Mouse (Mus musculus): ENCODE results near the gene Olfr855.

Olfr855 gene

DNA sequence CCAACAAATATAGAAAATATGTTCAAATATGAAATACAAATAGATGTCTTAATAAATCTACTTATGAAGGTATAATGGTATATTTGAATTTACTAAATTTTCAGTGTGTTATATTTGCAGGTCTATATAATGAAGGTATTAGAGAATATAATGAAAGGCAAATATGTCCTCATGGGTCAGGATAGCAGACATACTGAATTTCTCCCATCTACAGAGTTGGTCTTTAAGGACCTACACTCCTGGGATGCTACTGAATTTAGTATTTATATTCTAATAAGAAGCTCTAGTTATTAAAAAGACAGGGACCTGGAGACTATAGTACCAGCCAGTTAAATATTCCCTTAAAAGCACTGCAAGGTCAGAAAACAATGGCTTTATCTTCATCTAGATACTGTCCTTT, at the start of gene Olfr855:
Gene Olfr855 (plus strand): TSS at position 301 of the 400 bp plus-strand sequence.
- DNase-seq (ENCODE audit: low spot score in 2 of 2), result no peak

DNA sequence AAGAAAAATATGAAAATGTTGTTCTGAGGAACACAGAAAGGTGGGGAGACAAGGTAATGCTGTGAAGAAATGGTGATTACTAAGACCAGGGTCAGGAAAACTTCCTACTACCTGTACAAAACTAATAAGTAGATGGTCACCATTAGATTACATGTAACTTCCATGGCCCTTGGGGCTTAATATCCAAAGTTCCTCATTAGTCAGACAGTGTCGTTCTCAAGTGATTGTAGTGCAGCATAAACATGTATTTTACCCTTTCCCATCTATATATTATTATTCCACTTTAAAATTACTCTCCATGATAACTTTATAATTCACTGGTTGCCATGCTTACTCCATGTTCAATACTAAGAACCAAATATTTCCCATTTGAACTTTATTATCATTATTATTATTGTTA, 41.4 kb upstream of the Olfr855 start, which contains the start of gene Olfr853:
Gene Olfr853 (minus strand): TSS at position 101 of the 400 bp plus-strand sequence.
- no peak for DNase-seq (ENCODE audit: low spot score in 2 of 2)

DNA sequence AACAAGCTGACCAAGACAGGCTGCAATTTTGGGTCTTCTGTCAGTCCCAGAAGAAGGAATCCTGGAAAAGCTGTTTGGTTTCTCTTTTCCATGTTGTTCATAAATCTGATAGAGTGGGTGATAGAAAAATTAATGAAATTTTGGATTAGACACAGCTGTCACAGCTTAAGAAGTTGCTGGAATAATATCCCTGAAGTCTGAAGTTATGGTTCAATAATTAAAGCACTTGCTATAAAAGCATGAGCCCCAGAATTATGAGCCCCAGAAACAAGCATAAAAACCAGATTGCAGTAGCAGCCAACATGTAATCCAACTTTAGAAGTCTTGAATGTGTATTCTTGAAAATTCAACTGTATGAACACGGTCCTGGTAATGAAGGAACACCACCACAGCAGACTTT, 15.1 kb upstream of the Olfr855 start, which contains the start of gene Olfr854:
Gene Olfr854 (minus strand): TSS at position 101 of the 400 bp plus-strand sequence.
- no peak for DNase-seq (ENCODE audit: low spot score in 2 of 2)

DNA sequence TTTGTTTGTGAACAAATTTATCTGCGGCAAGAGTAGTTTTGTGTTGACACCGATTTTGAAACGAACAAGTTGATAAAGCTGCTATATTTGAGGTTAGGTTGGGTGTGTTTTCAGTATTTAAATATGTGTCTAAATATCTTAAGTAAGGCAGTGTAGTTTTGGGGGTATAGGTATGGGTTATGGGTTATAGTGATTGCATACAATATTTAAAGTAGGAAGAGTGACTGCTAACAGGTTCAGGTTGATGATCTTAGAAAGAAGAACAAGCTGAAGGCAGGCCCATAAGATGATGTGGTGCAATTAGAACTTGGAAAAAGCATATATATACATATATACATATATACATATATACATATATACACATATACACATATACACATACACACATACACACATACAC, 38.9 kb downstream of the Olfr855 start:
- no peak for DNase-seq (ENCODE audit: low spot score in 2 of 2)

DNA sequence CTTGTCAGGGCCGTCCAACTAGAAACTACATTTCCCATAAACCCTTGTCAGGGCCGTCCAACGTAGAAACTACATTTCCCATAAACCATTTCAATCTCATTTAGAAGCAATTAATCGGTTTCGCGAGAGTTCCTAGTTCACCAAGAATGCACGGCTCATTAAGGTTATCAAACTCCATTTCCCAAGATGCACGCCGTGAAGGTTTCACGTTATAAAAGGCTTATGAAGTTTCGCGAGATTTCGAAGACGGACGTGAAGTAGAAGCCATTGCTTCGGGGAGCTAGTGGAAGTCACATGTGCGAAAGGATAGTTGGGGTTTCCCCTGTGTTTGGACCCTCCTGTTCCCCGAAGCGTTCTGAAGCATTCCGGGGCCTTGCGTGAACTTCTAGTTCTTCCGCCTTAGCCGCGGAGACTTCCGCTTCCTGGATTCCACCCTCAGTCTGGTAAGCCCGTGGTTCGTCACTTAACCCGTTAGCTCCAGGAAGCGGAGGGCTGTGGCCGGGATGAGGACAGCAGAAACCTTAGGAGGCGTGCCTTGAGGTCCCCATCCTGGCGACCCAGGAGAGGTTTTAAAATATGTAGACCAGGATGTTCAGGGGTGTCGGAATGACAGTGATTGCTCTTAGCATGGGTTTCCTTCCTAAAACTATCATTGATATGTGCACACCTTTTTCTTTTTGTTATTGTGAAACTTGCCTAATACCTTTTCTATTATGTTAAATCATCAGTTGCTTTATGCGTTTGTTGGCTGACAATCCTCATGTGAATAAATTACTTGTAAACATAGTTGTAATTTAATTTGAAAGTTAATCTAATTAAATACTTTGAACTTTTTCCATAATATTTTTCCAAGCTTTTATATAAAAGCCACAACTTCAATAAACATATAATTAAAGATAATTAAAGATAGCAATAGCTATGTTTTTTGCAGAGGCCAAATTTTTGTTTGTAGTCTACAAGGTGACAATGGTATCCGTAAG, 39.7 kb downstream of the Olfr855 start, which contains the start of gene Zfp317:
Gene Zfp317 (plus strand): TSS at position 260 of the 980 bp plus-strand sequence.
- DNase-seq (ENCODE audit: low spot score in 2 of 2), result peak; percentile 76 to 85

DNA sequence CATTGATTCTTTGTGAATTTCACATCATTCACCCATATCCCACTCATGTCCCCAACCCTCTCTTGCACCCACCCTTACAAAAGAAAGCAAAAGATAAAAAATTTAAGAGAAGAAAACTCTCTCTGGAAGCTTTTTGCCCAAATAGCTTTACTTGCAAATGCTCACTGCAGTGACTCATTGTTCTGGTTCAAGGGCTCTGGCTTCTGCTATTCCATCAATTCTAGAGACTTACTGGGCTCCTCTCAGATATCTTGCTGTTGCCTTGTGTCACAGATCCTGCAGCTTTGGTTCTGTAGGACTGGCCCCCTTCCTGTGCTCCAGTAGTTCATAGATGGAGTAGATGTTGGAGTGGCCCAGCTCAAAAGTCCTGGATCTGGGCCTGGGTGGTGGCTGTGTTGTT, 47.2 kb downstream of the Olfr855 start:
- DNase-seq (ENCODE audit: low spot score in 2 of 2), result no peak

Measured in frontal cortex, postnatal 25 days (tissue).